Mouse (Mus musculus) brain, embryonic 14.5 days (tissue): ENCODE results near the gene Vmn1r208.
"Not testable (repeated sequence)": the region's sequence is repeated elsewhere in the genome, so short reads cannot be mapped to it uniquely, and the experiment has no call there.

Experiments
- CTCF ChIP-seq: fragments of 200-500 bp; IDR thresholded peaks from 2 replicates; pipeline ENCODE4 v1.5.1; 2012; ENCODE audit warnings: inconsistent platforms, mild to moderate bottlenecking, moderate library complexity, borderline replicate concordance; ENCODE audit not compliant: insufficient read depth, insufficient read length; ENCODE audit errors: extremely low read depth
- POLR2A ChIP-seq: fragments of 200-500 bp; IDR thresholded peaks from 2 replicates; pipeline ENCODE4 v1.6.1; 2012; ENCODE audit warnings: mild to moderate bottlenecking, inconsistent platforms, borderline replicate concordance; ENCODE audit not compliant: poor library complexity, insufficient read depth, insufficient read length, severe bottlenecking; ENCODE audit errors: extremely low read depth

GRCm38 (mm10) chr13:22788096-22788495 lies 10.9 kb upstream of the Vmn1r208 start:
- not testable (repeated sequence) for TF ChIP-seq CTCF, POLR2A
